Mouse (Mus musculus) thymus, postnatal 4 days (tissue): ENCODE measurements around the gene Vmn1r194.
"Not testable (repeated sequence)": the region's sequence is repeated elsewhere in the genome, so short reads cannot be mapped to it uniquely, and the experiment has no call there.

Experiments used
- DNase-seq: peaks from one replicate; pipeline ENCODE4 v3.0.0; 2021

The Vmn1r194 gene

DNA sequence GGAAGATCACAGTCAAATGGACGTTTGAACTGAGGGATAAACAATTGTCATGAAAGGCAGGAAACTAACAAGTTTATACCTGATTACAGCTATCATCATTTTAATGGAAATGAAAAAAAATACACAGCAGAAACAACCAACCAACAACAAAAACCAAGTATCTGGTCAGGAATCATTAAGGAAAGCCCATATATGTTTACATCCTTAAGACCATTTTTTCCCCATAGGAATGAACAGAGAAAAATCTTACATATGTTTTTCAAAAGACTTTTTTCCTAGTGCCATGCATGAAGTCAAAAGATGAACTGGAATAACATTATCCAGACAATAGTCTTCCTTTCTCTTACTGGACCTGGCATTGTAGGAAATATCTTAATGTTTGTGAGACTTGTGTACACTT, at the start of gene Vmn1r194:
Gene Vmn1r194 (plus strand): TSS at position 301 of the 400 bp plus-strand sequence.
- no peak for DNase-seq

DNA sequence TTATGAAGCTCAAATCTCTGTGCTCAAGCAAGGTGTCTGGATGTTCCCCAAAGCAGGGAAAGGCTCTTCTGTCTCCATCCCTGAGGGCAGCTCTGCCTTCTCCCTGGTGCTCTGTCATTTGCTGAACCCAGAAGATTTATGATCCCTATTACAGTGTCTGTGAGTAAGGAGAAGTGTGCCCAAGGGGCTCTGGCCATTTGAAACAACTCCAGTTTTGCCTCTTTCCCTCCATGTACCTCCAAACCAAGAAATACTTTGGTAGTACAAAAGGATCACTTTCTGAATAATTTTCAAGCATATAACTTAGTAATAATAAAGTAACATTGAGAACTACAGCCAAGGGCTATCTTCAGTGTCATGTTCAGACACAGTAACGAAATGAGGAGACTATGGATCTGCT, 21.0 kb upstream of the Vmn1r194 start, which contains the start of gene Vmn1r193:
Gene Vmn1r193 (minus strand): TSS at position 101 of the 400 bp plus-strand sequence.
- not testable (repeated sequence) for DNase-seq

- DNase-seq: not testable (repeated sequence)
These were observed 26.2 kb downstream of the Vmn1r194 start, which contains the start of gene Vmn1r195 for GRCm38 (mm10) chr13:22270222-22270621. Gene Vmn1r195, plus strand, starts transcription at chr13:22270522.

GRCm38 (mm10) chr13:22271721-22272120, 27.7 kb downstream of the Vmn1r194 start:
- DNase-seq: no peak

DNA sequence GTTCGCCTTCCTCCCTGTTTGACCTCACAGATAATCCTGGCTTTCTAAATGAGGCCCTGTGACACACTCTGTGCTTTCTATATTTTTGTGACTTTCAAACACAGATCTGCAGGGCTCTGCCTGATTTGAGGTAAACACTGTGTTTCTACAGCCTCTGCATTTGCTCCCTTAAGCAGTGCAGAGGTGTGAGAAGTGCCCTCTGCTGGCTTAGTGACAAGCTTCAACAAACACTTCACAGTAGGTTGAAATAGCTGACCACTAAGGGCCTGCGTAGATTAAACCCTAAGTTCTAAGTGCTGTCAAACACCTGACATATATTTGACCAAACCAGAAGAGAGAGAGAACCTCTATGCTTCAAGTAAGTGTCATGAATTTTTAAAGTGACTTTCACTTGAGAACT, 40.6 kb downstream of the Vmn1r194 start:
- DNase-seq: no peak

DNA sequence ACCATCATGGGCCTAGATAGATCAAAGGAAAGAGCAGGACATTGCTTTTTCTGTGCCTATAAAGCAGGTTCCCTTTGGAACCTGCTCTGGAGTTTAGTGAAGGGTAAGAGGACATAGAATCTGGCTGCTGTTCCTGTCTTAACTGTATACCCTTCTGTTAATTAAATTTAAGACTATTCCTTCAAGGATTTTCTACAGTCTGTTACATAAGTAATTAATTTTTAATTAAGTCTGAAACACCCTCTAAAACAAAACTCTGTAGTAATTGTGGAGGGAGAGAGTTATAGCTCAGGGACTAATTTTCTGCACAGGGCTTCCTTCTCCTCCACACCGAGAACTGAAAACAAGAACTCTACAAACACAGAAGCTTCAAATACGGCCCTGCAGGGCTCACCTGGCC, 45.6 kb downstream of the Vmn1r194 start, which contains the start of gene Vmn1r196:
Gene Vmn1r196 (plus strand): TSS at position 301 of the 400 bp plus-strand sequence.
- no peak for DNase-seq
